Mouse (Mus musculus): ENCODE measurements at regions not wholly inside any gene's neighbourhood (a gene's known extent, or its start where the extent isn't known, plus 50 kb on each side); places are given as distances from the start of the nearest gene placed in this dataset.
A peak's percentile ranks its signal among the peaks of the same experiment; 100 is the strongest.

- DNase-seq (ENCODE audit: low spot score): no peak
These were observed 55.1 kb upstream of the Gpc1 start for GRCm38 (mm10) chr1:92776353-92776752.

- no peak for DNase-seq (ENCODE audit: low spot score)
These were observed 55.5 kb upstream of the Gpc1 start for GRCm38 (mm10) chr1:92775908-92776307.

- DNase-seq (ENCODE audit: low spot score): peak; percentile 34
These were observed 56.4 kb upstream of the Gpc1 start for GRCm38 (mm10) chr1:92774743-92775692.

GRCm38 (mm10) chr1:92774006-92774405, 57.4 kb upstream of the Gpc1 start:
- no peak for DNase-seq (ENCODE audit: low spot score)

GRCm38 (mm10) chr1:92772784-92773113, 58.7 kb upstream of the Gpc1 start:
- DNase-seq (ENCODE audit: low spot score): no peak

GRCm38 (mm10) chr1:92772101-92772783, 59.2 kb upstream of the Gpc1 start:
- peak; percentile 27 for DNase-seq (ENCODE audit: low spot score)

- DNase-seq (ENCODE audit: low spot score): no peak
These were observed 61.7 kb upstream of the Gpc1 start for GRCm38 (mm10) chr1:92769696-92770095.

GRCm38 (mm10) chr1:92769156-92769555, 62.3 kb upstream of the Gpc1 start:
- no peak for DNase-seq (ENCODE audit: low spot score)

- no peak for DNase-seq (ENCODE audit: low spot score)
These were observed 64.9 kb upstream of the Gpc1 start for GRCm38 (mm10) chr1:92766496-92766895.

GRCm38 (mm10) chr1:92754793-92755488, 76.5 kb upstream of the Gpc1 start:
- DNase-seq (ENCODE audit: low spot score): no peak

GRCm38 (mm10) chr1:92751700-92752136, 79.7 kb upstream of the Gpc1 start:
- DNase-seq (ENCODE audit: low spot score): no peak

GRCm38 (mm10) chr1:92749475-92749874, 82.0 kb upstream of the Gpc1 start:
- DNase-seq (ENCODE audit: low spot score): no peak

- DNase-seq (ENCODE audit: low spot score): no peak
These were observed 86.2 kb upstream of the Gpc1 start for GRCm38 (mm10) chr1:92745284-92745683.

- no peak for DNase-seq (ENCODE audit: low spot score)
These were observed 86.8 kb upstream of the Gpc1 start for GRCm38 (mm10) chr1:92744528-92745241.

GRCm38 (mm10) chr1:92742881-92743621, 88.4 kb upstream of the Gpc1 start:
- DNase-seq (ENCODE audit: low spot score): no peak

- no peak for DNase-seq (ENCODE audit: low spot score)
These were observed 89.1 kb upstream of the Gpc1 start for GRCm38 (mm10) chr1:92742300-92742699.

GRCm38 (mm10) chr1:92741047-92741446, 90.4 kb upstream of the Gpc1 start:
- DNase-seq (ENCODE audit: low spot score): no peak

GRCm38 (mm10) chr1:92737600-92738197, 89.1 kb upstream of the Otos start:
- no peak for DNase-seq (ENCODE audit: low spot score)

- DNase-seq (ENCODE audit: low spot score): no peak
These were observed 87.8 kb upstream of the Otos start for GRCm38 (mm10) chr1:92736411-92736810.

GRCm38 (mm10) chr1:92733732-92734131, 85.1 kb upstream of the Otos start:
- no peak for DNase-seq (ENCODE audit: low spot score)
